Mouse (Mus musculus): Measurements from ENCODE around the gene Nrcam.

DNA sequence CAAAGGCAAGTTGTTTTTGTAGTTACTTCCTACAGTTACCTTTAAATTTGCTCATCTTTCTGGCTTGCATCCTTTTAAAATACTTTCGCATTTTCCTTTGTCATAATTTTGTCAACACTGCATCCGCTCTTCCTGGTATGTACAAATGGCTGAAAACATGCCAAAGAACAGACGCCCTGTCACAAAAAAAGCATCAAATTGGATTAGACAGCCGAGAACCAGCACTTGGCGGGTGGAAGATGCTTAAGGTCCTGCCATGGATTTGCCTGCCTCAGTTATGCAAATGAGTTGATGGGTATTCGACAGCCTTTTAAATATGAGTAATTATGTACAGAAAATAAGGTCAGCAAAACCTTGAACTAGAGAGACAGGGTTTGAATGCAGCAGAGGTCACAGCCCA lies 101.7 kb downstream of the Nrcam start:
- TF ChIP-seq CTCF (IDR thresholded peaks at IDR 0.05; ENCODE audit: control insufficient read depth, insufficient read depth, low read length) (no peak), POLR2A (IDR thresholded peaks at IDR 0.05; ENCODE audit: borderline replicate concordance, control insufficient read depth, low read depth, low read length) (no peak)

All from bone marrow, adult 2 months (tissue).